Mouse (Mus musculus) 3134 (cell line): ENCODE data around the gene Cited2.

Source experiments
- DNase-seq: peaks from one replicate; pipeline ENCODE4 v3.0.0-alpha.2; 2011; ENCODE audit warnings: low spot score; ENCODE audit not compliant: insufficient read length; ENCODE audit errors: extremely low read depth

Gene Cited2

GRCm38 (mm10) chr10:17722653-17723410 lies at the start of gene Cited2:
Cited2 (plus strand) TSS chr10:17723218.
- peak; percentile 97 for DNase-seq

- DNase-seq = no peak
These were observed 48.6 kb upstream of the Cited2 start for GRCm38 (mm10) chr10:17674454-17674853.

GRCm38 (mm10) chr10:17674869-17675268 lies 48.1 kb upstream of the Cited2 start:
- no peak for DNase-seq

- no peak for DNase-seq
These were observed 46.6 kb upstream of the Cited2 start for GRCm38 (mm10) chr10:17676464-17676863.

- DNase-seq = no peak
These were observed 45.7 kb upstream of the Cited2 start for GRCm38 (mm10) chr10:17677308-17677707.

GRCm38 (mm10) chr10:17680432-17681382 lies 42.3 kb upstream of the Cited2 start:
- no peak for DNase-seq

GRCm38 (mm10) chr10:17681386-17681785 lies 41.6 kb upstream of the Cited2 start:
- DNase-seq = no peak

- no peak for DNase-seq
These were observed 39.1 kb upstream of the Cited2 start for GRCm38 (mm10) chr10:17683852-17684428.

GRCm38 (mm10) chr10:17689806-17690205 lies 33.2 kb upstream of the Cited2 start:
- DNase-seq = no peak

GRCm38 (mm10) chr10:17691709-17692108 lies 31.3 kb upstream of the Cited2 start:
- no peak for DNase-seq

GRCm38 (mm10) chr10:17695801-17696200 lies 27.2 kb upstream of the Cited2 start:
- DNase-seq = no peak

- peak; percentile 19 for DNase-seq
These were observed 25.4 kb upstream of the Cited2 start for GRCm38 (mm10) chr10:17697376-17698265.

- DNase-seq = no peak
These were observed 17.5 kb upstream of the Cited2 start for GRCm38 (mm10) chr10:17705466-17705973.

- DNase-seq = no peak
These were observed 12.3 kb upstream of the Cited2 start for GRCm38 (mm10) chr10:17710753-17711152.

- DNase-seq = no peak
These were observed 3.9 kb upstream of the Cited2 start for GRCm38 (mm10) chr10:17719009-17719570.

GRCm38 (mm10) chr10:17719646-17720045 lies 3.4 kb upstream of the Cited2 start:
- no peak for DNase-seq

- DNase-seq = no peak
These were observed 2.0 kb upstream of the Cited2 start for GRCm38 (mm10) chr10:17720891-17721601.

- peak; percentile 42 for DNase-seq
These were observed 1.4 kb upstream of the Cited2 start for GRCm38 (mm10) chr10:17721602-17722121.

- peak; percentile 95 for DNase-seq
These were observed 860 bp upstream of the Cited2 start for GRCm38 (mm10) chr10:17722158-17722557.
